Mouse (Mus musculus) cerebellum, postnatal 4 days (tissue): ENCODE data around the gene Ahcyl1.
"Not testable (repeated sequence)": the region's sequence is repeated elsewhere in the genome, so short reads cannot be mapped to it uniquely, and the experiment has no call there.

Experiments
- DNase-seq, 2 experiments: peaks; one replicate each; pipeline ENCODE4 v3.0.0; 2022; ENCODE audit warnings: low spot score in 2 of 2, mixed read lengths in 1 of 2

Gene Ahcyl1

DNA sequence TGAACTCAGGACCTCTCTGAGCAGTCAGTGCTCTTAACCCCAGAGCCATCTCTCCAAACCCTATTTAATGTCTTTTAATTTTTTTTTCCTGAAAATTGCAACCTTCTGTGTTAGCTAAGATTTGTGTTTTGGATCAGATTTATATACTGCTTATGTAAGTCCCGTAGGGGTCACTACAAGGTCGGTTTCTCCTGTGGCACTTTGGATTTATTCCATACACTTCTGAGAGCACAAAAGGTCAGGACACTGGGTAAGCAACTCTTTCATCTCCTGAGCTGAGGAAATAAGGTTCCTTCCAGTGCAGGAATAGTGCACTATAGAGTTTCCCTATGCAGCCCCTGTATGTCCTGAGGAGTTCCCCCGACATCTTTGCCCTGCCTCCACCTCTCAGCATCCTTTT is 40.9 kb downstream of the Ahcyl1 start:
- DNase-seq = no peak

DNA sequence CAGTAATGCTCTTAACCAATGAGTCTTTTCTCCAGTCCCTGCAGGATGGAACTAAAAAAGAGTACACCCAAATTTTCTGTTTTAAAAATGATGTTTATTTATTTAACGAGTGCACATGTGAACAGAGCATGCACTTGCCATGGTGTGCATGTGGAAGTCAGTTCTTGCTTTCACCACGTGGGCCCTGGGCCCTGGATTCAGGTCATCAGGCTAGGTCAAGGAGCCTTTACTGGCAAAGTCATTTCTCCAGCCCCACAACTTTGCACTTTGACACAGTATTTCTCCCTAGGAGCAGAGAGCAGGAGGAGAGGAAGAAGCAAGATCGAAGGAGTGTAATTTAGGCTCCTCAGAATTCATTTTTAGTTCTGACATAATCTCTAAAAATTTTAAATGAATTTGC is 41.5 kb downstream of the Ahcyl1 start:
- no peak for DNase-seq

DNA sequence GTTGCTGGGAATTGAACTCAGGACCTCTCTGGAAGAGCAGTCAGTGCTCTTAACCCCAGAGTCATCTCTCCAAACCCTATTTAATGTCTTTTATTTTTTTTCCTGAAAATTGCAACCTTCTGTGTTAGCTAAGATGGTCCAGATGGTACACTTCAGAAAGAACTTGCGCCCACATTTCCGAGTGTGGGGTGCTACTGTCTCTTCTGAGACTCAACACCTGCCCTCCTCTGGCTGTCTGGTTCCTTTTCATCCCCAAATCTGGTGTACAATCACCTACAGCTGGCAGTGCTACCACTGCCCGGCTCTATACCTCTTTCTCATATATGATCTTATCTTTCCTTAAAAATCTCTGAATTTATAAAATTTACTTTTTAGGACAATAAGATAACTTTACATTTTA is 43.4 kb downstream of the Ahcyl1 start:
- no peak for DNase-seq

DNA sequence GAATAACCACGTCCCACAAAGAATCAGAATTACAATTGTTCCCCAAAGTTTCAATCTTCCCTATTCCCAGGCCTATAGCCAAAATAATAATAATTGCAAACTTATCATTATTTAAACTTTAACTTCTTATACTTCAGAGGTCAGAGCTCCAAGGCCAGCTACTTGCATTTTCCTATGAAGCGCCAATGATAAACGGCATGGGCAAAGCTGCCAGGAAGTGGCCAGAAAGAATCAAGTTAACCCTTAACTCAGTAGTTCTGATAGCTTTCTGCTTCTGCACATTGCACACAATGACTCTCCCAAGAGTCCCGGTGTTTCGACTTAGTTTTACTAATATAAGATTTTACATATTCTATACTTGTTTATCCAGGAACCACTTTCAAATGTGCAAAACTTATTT is 46.1 kb downstream of the Ahcyl1 start:
- not testable (repeated sequence) for DNase-seq

DNA sequence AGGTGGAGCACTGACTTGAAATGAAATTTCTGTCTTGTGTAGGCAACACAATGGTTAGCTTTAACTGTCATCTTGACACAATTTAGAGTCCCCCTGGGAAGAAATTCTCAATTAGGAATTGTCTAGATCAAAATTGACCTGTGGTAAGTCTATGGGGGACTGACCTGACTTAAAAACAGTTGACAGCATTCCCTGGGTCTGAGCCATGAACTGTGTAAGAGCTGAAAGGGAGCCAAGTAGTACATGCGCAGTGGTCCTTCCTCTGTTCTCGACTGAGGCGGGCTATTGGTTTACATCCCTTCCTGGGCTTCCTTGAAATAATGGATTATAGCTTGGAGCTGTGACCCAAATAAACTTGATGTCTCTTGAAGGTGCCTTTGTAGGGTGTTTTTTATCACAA is 49.4 kb downstream of the Ahcyl1 start:
- DNase-seq = no peak

DNA sequence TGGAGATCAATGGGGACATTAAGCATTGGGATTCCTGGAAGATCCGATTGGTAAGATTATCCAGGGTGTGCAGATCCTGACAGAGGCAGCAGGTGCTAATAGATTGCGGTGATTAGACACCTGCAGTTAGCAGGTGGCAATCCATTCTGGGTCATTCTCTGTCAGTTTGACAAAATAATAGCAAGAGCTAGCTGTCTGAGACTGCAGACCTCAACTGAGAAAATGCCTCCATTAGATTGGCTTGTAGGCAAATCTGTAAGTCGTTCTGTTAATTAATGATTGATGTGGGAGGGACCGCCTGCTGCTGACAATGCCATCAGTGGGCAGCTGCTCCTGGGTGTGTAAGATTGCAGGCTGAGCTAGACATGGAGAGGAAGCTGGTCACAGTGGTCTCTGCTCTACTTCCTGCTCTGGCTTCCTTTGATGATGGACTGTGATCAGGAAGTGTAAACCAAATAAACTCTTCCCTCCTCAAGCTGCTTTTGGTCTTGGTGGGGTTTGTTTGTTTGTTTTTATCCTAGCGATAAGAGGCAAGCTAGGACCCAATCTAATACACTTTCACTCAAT is 58.7 kb downstream of the Ahcyl1 start:
- DNase-seq = no peak

DNA sequence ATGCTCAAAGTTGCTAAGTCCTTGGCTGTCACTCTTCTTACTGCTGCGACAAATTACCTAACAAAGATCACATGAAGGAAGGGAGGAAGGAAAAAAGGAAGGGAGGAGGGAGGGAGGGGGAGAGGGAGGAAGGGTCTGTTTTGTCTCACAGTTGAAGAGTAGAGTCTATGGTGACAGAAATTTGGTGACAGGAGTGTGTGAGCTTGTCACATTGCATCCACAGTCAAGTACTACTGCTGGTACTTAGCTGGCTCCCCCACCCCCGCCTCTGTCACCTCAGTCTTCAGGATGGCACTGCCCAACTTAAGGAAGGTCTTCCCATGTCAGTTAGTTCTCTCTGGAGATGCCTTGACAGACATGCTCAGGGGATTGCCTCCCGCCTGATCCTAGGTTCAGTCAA is 60.1 kb downstream of the Ahcyl1 start:
- no peak for DNase-seq

DNA sequence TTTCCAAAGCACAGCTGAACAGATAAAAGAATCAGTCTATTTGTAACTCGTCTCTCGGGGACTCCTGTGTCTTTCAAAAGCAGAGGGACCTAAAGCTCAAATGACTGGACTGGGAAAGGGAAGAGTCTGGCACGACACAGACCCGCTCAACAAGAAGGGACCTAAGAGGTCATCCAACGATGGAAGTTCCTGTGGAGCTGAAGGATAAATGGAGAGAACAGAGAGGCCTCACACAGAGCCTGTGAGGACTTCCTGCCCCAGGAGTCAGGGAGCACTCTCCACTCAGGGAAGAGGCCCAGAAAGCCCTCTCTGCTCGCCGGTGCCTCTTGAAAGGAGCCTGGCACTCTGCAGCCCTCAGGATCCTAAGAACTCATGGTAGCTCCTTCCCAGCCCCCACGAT is 60.5 kb downstream of the Ahcyl1 start:
- no peak for DNase-seq

DNA sequence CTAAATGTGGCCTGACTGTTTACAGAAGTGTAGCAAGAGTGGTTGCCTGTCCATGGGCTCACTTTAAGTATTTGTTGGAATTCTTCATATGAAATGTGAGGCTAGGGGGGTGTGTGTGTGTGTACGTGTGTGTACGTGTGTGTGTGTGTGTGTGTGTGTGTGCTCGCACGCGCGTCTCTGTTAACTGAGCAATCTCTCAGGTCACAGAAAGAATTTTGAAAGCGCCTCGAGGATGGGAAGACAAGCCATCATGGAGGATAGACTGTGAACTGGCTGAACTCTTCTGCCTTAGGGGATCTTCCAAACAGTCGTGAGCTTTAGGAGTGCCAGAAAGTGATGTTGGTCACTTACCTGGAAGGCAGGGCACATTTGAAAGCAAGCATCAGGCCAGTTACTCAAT is 62.5 kb downstream of the Ahcyl1 start:
- no peak for DNase-seq

DNA sequence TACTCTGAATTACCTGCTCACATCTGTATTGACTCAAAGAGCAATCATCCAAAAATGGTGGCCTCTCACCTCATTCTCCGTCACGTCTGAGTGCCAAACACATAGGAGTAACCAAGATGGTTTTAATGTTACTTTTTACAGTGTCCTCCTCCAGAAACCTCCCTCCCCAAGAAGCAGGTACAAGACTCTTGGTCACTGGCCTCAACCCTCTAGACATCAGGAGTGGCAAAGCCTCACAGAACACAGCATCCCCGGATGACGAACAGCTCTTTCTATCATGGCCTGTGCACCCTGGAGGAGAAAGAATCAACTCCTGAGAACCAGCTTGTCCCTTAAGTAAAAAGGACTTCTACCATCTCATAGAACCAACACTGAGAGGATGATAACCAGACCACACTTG is 63.6 kb downstream of the Ahcyl1 start:
- DNase-seq = no peak

DNA sequence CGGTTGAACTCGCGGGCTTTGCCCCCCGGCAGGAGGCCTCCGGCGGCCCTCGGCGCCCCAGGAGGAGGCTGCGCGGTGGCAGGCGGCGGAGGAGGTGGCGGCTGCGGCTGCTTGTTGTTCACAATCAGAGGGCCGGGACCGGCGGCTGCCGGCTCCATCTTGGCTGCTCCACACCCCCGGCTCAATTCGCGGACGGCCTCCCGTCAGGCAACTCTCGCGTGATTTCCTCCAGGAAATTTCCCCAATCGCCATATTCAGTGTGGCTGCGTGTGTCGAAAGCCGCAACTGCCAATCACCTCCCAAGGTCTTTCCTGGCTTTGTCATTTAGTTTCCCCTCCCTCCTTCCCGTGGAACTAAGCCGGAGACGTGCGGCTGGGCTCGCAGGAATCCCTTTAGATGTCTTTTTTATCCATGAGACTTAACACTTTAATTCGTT is 64.8 kb downstream of the Ahcyl1 start, which contains the start of gene Strip1:
TSS of gene Strip1 (minus strand) at position 172 of the 436 bp plus-strand sequence.
- DNase-seq = peak; percentile 82 to 93

DNA sequence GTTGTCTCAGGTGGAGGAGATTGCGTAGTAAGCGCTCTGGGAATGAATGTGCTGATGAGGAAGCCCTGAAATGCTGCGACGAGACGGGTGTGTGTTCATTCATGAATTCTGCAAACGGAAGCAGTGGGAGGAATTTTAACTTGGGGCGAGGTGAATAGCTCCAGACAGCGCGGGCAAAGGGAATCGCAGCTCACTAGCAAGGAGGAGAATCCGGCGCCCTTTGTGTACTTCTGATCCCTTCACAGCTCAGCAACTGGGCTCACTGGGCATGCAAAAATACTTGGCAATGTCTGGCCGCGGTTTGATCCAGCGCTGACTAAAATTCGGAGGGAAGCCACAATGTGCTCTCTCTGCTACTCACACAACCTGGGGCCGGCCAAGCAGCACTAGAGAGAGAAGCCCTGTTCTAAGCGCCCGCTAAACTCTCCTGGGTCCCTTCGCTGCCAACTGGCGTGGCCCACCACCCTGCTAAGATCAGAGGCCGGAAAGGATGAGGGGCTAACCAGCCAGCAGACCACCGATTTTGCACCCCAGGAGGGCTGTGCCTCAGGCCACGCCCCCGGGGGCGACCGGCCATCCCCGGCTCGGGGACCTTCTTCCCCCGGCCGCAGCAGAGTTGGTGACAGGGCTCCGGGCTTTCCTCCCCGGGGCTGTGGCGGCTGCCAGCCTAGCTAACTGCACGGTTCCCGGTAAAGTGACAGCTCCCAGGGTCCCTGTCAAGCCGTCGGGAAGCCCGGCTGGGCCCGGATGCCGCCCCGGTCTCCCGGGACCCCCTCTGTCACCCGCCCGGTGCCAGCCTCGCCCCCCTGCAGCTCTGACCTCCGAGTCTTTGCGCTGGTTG is 65.5 kb downstream of the Ahcyl1 start, which contains the start of gene Gm10961:
TSS of gene Gm10961 (plus strand) at position 641 of the 841 bp plus-strand sequence.
- peak in 1 of 2 experiments; percentile 65 for DNase-seq

DNA sequence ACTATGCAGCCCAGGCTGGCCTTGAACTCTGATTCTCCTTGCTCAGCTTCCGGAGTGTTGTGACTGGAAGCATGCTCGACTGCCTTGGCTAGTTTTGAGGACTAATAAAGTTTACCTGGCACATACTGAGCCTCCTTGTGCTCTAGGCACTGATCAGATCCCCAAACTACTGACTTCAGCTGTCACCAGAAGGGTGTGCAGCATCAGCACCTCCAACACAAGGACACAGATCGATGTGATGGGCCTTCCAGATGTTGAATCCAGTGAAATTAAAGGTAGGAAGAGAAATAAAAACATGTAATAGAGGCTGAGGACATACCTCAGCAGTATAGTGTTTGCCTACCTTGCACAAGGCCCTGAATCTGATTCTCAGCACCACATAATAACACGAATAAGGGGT is 66.9 kb downstream of the Ahcyl1 start:
- no peak for DNase-seq

DNA sequence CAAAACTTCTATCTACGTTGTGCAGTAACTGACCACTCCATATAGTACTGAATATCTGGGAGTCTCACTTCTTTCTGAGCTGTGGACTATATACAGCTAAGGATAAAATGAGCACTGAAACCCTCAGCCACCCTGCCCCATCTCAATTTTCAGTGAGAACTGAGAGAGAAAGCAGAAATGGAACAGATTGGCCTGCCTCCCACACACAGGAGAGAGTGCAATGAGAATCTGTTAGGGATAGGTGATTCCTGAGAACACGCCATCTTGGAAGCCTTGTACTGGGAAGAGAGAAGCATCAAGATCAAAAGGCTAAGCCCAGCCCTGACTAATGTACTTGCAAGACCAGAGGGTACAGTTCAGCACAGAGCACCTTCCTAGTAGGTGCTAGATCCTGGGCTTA is 67.8 kb downstream of the Ahcyl1 start:
- DNase-seq = no peak

DNA sequence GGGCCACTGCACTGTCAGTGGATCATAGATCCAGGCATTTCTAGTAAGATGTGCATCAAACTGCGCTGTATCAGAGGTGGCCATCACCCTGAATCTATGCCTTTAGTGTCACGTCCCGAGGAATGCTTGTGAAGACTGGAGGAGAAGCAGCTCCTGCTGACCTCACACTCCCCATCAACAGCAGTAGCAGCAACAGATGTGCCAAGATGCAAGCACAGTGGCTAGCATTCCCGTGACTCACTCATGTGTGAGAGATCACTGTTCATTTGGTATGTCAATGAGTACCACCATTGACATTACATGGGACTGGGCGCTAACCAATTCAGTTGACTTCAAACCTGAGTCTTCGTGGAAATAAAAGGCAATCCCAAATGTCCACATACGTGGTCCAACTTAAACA is 68.7 kb downstream of the Ahcyl1 start:
- DNase-seq = no peak

DNA sequence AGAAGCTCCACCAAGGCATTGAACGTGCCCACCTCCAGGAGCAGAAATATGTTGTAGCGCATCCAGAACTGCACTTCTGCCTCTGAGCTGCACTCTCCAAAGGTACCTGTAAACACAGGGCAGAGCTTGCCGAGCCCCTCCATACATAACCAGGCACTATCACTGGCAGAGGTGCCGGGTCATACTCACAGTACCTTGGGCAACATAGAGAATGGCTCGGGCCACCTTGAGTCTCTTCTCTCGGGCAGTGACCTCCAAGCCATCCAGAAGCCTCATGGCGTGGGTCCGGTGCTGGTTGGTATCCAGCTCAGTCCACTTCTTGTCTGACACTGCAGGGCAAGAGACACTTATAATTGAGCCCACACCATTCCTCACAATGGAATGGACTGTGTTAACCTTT is 69.6 kb downstream of the Ahcyl1 start:
- DNase-seq = no peak

DNA sequence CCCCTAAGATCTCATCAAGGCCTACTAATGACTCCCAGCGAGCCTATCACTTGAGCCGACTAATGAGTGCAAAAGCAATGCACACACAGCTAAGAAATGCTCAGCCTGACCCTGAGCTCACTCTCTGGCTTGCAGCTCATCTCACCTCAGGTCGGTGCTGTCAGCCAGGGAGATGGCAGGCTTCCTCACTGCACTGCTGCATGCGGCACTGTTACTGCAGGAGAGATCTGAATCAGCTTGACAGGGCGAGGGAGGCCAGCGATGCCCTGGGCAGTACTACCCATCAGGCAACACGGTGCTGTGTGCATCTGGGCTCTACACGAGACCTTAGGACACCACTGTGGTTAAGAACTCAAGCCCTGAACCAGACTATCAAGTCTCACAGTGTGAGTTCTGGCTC is 70.8 kb downstream of the Ahcyl1 start:
- DNase-seq = no peak

DNA sequence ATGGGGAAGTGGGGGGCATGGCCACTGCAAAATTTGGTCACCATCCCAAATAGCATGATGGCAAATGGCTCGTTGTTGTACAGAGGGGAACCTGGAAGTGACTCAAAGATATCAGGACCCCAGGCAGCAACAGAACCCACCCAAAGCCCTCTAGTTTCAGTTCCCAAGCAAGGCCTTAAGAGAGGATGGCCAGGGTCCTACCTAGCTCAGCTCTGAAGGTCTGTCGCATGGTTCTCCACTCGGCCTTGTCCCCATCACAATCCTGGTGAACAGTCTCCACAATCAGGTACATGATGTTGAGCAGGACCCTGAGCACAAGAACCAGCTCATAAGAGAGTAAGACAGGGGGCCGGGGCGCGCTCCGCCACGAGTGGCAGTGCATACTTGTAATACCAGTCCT is 71.9 kb downstream of the Ahcyl1 start:
- DNase-seq = no peak

DNA sequence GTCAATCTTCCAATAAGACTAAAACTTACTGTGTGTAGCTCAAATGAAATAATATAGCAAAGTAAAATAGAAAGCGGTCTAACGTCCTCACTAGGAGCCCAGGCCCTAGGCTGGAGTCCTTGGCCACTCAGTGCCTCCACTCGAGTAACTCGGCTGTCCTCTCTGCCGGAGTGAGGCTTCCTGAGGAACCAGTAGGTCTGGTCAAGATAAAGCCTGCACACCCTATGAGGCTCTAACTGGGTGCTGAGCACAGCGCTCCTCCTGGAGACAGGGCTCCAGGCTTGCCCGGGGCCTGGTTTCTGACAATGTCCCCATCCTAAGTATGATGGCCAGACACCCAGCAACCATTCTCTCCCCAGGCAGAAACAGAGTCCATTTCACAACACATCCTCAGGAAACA is 73.8 kb downstream of the Ahcyl1 start:
- DNase-seq = no peak

DNA sequence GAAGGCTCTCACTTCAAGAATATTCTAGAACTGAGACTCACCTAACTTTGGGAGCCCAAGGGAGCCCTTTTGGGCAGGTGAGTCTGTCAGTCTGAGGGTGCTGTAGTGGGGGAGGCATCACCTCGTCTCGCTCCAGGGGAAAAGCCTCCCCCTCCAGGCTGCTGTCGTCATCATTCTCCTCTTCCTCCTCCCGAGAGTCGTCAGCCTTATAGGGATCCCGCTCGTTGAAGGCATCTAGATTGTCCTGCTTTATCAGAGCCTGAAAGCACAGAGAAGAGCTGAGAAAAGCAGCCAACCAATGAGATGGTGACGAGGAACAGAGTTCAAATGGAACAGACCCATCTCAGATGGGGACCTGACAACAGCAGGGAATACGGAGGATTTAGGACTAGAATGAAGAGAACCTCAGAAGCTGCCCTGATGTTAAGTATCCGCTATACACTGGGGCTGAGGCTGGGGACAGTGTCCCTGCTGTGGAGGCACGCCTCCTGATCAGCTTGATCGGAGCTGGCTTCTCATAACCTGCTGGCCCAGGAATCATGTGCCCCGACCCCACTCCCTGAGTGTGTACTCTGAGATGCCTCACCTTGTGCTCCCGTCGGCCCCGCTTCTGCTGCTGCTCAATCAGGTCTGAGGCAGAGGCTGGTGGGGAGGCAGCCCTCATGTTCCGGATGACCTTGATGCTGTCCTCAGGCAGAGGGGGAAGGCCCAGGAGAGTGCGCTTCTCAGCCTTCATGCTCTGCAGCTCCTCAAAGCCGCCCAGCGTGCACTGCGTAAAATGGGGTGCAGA is 74.9 kb downstream of the Ahcyl1 start:
- no peak for DNase-seq

DNA sequence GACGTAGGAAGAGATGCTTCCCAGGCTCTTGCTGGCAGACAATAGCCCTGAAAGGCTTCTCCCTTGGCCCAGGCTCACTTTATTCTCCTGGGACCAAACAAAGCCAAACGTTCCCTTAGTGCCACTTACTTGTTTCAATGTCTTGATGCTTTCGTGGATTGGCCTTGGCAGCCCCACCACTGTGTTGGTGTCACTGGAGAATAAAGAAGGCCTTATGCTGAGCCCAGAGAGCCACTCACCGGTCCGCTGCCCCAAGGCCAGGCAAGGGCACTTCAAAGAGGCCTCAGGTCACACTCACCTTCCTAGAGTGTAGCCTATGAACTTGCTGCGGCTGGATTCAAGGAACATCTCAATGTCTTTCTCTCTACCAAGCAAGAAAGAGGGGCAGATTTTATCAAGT is 76.4 kb downstream of the Ahcyl1 start:
- peak in 1 of 2 experiments; percentile 13 for DNase-seq

DNA sequence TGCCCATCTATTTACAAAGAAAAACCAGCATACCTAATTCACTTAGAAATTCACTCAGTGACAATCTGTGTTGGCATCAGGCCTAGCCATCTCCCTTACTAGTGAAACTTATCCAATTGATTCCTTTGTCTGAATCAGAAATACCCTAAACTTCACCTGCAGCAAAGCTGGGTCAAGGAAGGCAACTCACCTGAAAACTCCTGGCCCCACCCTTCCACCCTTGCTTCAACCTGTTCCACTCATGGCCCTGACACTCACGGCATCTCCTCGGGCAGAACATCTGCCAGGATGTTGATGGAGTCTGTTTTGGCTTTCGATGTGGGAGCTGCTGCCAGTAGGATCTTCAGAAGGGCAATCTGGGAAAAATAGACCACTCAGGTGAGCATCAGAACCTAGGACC is 78.6 kb downstream of the Ahcyl1 start:
- peak in 1 of 2 experiments; percentile 11 for DNase-seq
